Mouse (Mus musculus) megakaryocyte, embryonic 14.5 days (primary cell): ENCODE measurements around the gene Grip1.

Experiments
- FLI1 ChIP-seq: IDR thresholded peaks from 2 replicates; pipeline ENCODE4 v1.6.1; 2012; ENCODE audit warnings: low read length, inconsistent platforms, mixed read lengths
- GATA1 ChIP-seq: IDR thresholded peaks from 3 replicates; pipeline ENCODE4 v1.6.1; 2012; ENCODE audit warnings: mixed read lengths, low read length, inconsistent platforms, borderline replicate concordance

DNA sequence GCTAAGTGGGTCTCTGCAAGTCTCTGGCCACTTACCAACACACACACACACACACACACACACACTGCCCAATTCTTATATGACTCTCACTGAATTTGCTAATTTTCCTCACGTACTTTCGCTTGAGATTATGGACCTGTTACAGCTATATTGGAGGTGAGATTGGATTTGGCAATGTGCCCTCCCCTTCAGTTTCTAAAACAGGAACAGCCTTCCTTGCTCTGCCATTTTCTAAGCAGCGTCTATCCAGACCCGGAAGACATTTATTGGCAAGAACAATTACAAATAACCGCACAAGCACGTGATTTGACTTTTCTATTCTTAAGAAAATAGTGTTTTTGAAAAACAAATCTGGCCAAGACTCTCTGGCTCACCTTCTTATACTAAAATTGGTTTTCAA is 590.6 kb downstream of the Grip1 start:
- TF ChIP-seq GATA1 (no peak), FLI1 (no peak)
